Comparison of ENCODE assay signal across 9 mouse cellular contexts in genomic region chr13:29610051-29610931, GRCm38 (mm10).
DNase-seq lines count a peak whose midpoint lies in the region; ATAC-seq and TF ChIP-seq lines count a peak whose summit lies in the region.
"Had no signal": no experiment of that assay in that cellular context is flagged by ENCODE, and none has a peak within 500 bp of the region (broad histone marks: within the 10 kb centered on the region; RNA-seq: fewer than 3 reads in every experiment).

No protein-coding gene starts in this region.

- H3K27me3 ChIP-seq in C2C12 (ENCODE audit: control insufficient read depth, insufficient read depth, insufficient read length) = no peaks in the 10 kb centered on the region
- no peaks in the 10 kb centered on the region for H3K27me3 ChIP-seq in liver, embryonic 11.5 days (replicated peaks; ENCODE audit: control insufficient read depth, insufficient read depth, low read length)
- H3K27me3 ChIP-seq: embryonic facial prominence, embryonic 15.5 days had no signal

- ATAC-seq in megakaryocyte-erythroid progenitor cell, adult 5-6 weeks (replicated peaks; ENCODE audit: low FRiP score, low TSS enrichment, poor library complexity, severe bottlenecking) = peak; percentile 56; the same call in 1 of the 2 replicates
- no peak for ATAC-seq in liver, embryonic 11.5 days (replicated peaks; ENCODE audit: low FRiP score)

- no peaks in the 10 kb centered on the region for H3K9me3 ChIP-seq in liver, embryonic 11.5 days (ENCODE audit: control insufficient read depth, low read length)
- H3K9me3 ChIP-seq: embryonic facial prominence, embryonic 15.5 days had no signal

- H3K79me3 ChIP-seq in C2C12 (ENCODE audit: low read depth) = no peaks in the 10 kb centered on the region

- no peak overlapping the region for H3K4me3 ChIP-seq in C2C12 (ENCODE audit: insufficient read depth, poor library complexity, severe bottlenecking)
- H3K4me3 ChIP-seq in liver, embryonic 11.5 days (ENCODE audit: low read depth, low read length) = no peak overlapping the region
- H3K4me3 ChIP-seq: embryonic facial prominence, embryonic 15.5 days had no signal

- H3K36me3 ChIP-seq in C2C12 (ENCODE audit: control insufficient read depth, insufficient read depth) = no peaks in the 10 kb centered on the region
- H3K36me3 ChIP-seq in liver, embryonic 11.5 days (ENCODE audit: control insufficient read depth, insufficient read depth, low read length) = no peaks in the 10 kb centered on the region
- H3K36me3 ChIP-seq: embryonic facial prominence, embryonic 15.5 days had no signal

- 64% methylated on average over 13 of the region's 13 CpGs for WGBS in liver, embryonic 11.5 days

- no peak overlapping the region for H3ac ChIP-seq in C2C12 (ENCODE audit: control insufficient read depth, insufficient read length, low read depth)

- no peaks in the 10 kb centered on the region for H3K79me2 ChIP-seq in C2C12 (ENCODE audit: control insufficient read depth, insufficient read depth)

- peaks cover 4% of the 10 kb centered on the region for H3K4me1 ChIP-seq in liver, embryonic 11.5 days (replicated peaks; ENCODE audit: control insufficient read depth, insufficient read depth, low read length)

- no peak for TF ChIP-seq CTCF in C2C12 (IDR thresholded peaks at IDR 0.05; ENCODE audit: control insufficient read depth, insufficient read depth, insufficient read length)

- no peak overlapping the region for H3K9ac ChIP-seq in liver, embryonic 11.5 days (ENCODE audit: low read depth, low read length)
- H3K9ac ChIP-seq: embryonic facial prominence, embryonic 15.5 days had no signal

- no peak overlapping the region for H3K27ac ChIP-seq in liver, embryonic 11.5 days (ENCODE audit: low read depth, low read length)
- H3K27ac ChIP-seq: embryonic facial prominence, embryonic 15.5 days had no signal

- DNase-seq in cerebellum, postnatal 14 days = peak; percentile 22 to 26
- no peak for DNase-seq in cerebellum, adult 8-10 months
- DNase-seq in heart, adult 8-10 months (ENCODE audit: low spot score) = peak; percentile 30
- no peak for DNase-seq in liver
- no peak for DNase-seq in adrenal gland, adult 8-10 months
- DNase-seq in liver, embryonic 11.5 days (ENCODE audit: low spot score) = no peak

- no peak overlapping the region for H3K4me2 ChIP-seq in liver, embryonic 11.5 days
- H3K4me2 ChIP-seq: embryonic facial prominence, embryonic 15.5 days had no signal

TF ChIP-seq in C2C12, 6 proteins besides CTCF, POLR2A, EP300 and RAD21:
- TF ChIP-seq CEBPB (IDR thresholded peaks at IDR 0.05; ENCODE audit: low read depth) (no peak), MYOD1 (IDR thresholded peaks at IDR 0.05; ENCODE audit: control insufficient read depth, insufficient read length, low read depth) (peak; percentile 37)

Comparison
In these comparisons a context has a peak if more than half of its experiments do, and no peak if none do; other contexts are left out.
1. DNase-seq: peak in cerebellum, postnatal 14 days (2 of 2) and heart, adult 8-10 months (single experiment); none in cerebellum, adult 8-10 months (single experiment), liver (single experiment), adrenal gland, adult 8-10 months (single experiment) and liver, embryonic 11.5 days (single experiment).